Mouse (Mus musculus) forebrain, embryonic 12.5 days (tissue): ENCODE results near the gene Top2a. TPM values are rescaled to one million over a fixed set of nuclear protein-coding genes. Genes with fewer than 3 reads are reported as not detected.
A peak's percentile ranks its signal among the peaks of the same experiment; 100 is the strongest.

Experiments
- ATAC-seq: fragments of 200-750 bp; cut with Nextera tagmentation; 2 replicates; pipeline ENCODE4 v1.8.0; 2017; ENCODE audit warnings: moderate TSS enrichment; ENCODE audit not compliant: low FRiP score
- H3K27ac ChIP-seq: fragments of 300-500 bp; sonication (generic); 2 replicates; pipeline ENCODE4 v1.5.1; 2016; ENCODE audit warnings: mild to moderate bottlenecking
- H3K27me3 ChIP-seq: fragments of 300-500 bp; sonication (generic); 2 replicates; pipeline ENCODE4 v1.6.1; 2016; ENCODE audit warnings: mild to moderate bottlenecking
- H3K36me3 ChIP-seq: fragments of 300-500 bp; sonication (generic); replicated peaks from 2 replicates; pipeline ENCODE4 v1.6.1; 2016; ENCODE audit warnings: mild to moderate bottlenecking
- H3K4me1 ChIP-seq: fragments of 300-500 bp; sonication (generic); 2 replicates; pipeline ENCODE4 v1.6.1; 2016
- H3K4me2 ChIP-seq: fragments of 300-500 bp; sonication (generic); 2 replicates; pipeline ENCODE4 v1.6.1; 2016; ENCODE audit warnings: mild to moderate bottlenecking, moderate library complexity
- H3K4me3 ChIP-seq: fragments of 300-500 bp; sonication (generic); replicated peaks from 2 replicates; pipeline ENCODE4 v1.5.1; 2016; ENCODE audit warnings: mild to moderate bottlenecking
- H3K9ac ChIP-seq: fragments of 300-500 bp; sonication (generic); 2 replicates; pipeline ENCODE4 v1.6.1; 2016; ENCODE audit warnings: mild to moderate bottlenecking
- H3K9me3 ChIP-seq: fragments of 300-500 bp; sonication (generic); 2 replicates; pipeline ENCODE4 v1.6.1; 2016
- WGBS: fragments of 180-500 bp; shearing (Covaris S2); methylation state at CpG from one replicate; pipeline ENCODE4 v1.1.7; 2016; 5-methylcytosine and 5-hydroxymethylcytosine counted together
- polyA plus RNA-seq: library from polyadenylated mRNA; unstranded; fragments of >200 nt; fragmentation: Nextera tagmentation; extraction: Ambion mirVana; gene quantifications from 2 replicates; pipeline ENCODE4 v1.2.1, GENCODE M21; 2016

Gene Top2a
- polyA plus RNA-seq, 1 experiment from 2014 or later, result 355 TPM

- Histone ChIP-seq H3K4me3 (no peak overlapping the region), H3K9ac (peak overlapping the region; percentile 30; the same call in 1 of the 2 replicates), H3K36me3 (0 out of 2 replicates have a peak, but pooled peaks cover 5% of the 10 kb centered on the region), H3K9me3 (no peaks in the 10 kb centered on the region), H3K4me1 (peaks cover 100% of the 10 kb centered on the region), H3K27ac (0 out of 2 replicates have a peak overlapping the region, but pooled peaks have one; percentile 46), H3K27me3 (peaks cover 22% of the 10 kb centered on the region), H3K4me2 (peak overlapping the region; percentile 100)
- 44% methylated on average over 9 of the region's 9 CpGs for WGBS
- 0 out of 2 replicates have a peak, but pooled peaks have one; percentile 17 for ATAC-seq
These were observed 57.4 kb downstream of the Top2a start for GRCm38 (mm10) chr11:98966499-98967141.

DNA sequence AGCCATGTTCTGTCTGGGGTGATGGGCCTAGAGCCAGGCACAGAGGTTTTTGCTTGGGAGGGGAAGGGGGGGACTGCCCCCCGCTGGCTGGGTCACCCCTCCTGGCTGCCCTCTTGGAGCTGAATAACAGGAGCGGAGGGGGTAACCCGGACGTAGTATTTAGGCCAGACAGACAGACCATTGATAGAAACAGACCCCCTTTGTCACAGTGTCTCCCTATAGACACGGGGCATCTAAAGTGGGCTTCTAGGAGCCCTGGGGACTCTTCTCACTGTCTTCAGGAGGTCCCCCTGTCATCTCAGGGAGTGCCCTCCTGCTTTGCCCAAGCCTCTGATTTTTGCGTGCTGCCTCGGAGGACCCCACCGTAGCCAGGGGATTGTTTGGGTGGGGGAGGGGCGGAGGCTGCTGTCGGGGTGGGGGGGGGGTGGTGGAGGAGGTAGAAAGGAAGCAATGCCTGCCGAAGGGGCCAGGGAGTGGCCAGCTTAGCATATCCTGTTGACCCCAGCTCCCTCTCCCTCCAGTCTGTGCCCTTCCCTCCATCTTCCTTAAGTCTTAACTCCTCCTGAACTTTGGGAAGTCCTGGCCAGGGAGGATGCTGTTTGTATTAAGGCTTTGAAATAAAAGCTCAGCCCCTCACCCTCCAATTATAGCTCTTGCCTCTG lies 58.4 kb downstream of the Top2a start:
- H3K27ac ChIP-seq, result peak overlapping the region; percentile 73; the same call in 1 of the 2 replicates
- H3K4me1 ChIP-seq, result peaks cover 100% of the 10 kb centered on the region
- H3K9me3 ChIP-seq, result no peaks in the 10 kb centered on the region
- peak overlapping the region; percentile 14; the same call in 1 of the 2 replicates for H3K4me3 ChIP-seq
- 8% methylated on average over 9 of the region's 11 CpGs for WGBS
- no peak for ATAC-seq
- peak overlapping the region; percentile 36 for H3K9ac ChIP-seq
- 0 out of 2 replicates have a peak, but pooled peaks cover 1% of the 10 kb centered on the region for H3K36me3 ChIP-seq
- H3K4me2 ChIP-seq, result peak overlapping the region; percentile 100
- H3K27me3 ChIP-seq, result peaks cover 32% of the 10 kb centered on the region

- Histone ChIP-seq H3K36me3 (no peaks in the 10 kb centered on the region), H3K4me1 (peaks cover 100% of the 10 kb centered on the region), H3K4me3 (peak overlapping the region; percentile 14; the same call in 1 of the 2 replicates), H3K9ac (peak overlapping the region; percentile 36), H3K4me2 (peak overlapping the region; percentile 100), H3K27ac (peak overlapping the region; percentile 73), H3K27me3 (peaks cover 32% of the 10 kb centered on the region), H3K9me3 (no peaks in the 10 kb centered on the region)
- 23% methylated on average over 15 of the region's 15 CpGs for WGBS
- no peak for ATAC-seq
These were observed 59.2 kb downstream of the Top2a start for GRCm38 (mm10) chr11:98964616-98965415.

- peaks cover 100% of the 10 kb centered on the region for H3K4me1 ChIP-seq
- no peaks in the 10 kb centered on the region for H3K36me3 ChIP-seq
- no peaks in the 10 kb centered on the region for H3K9me3 ChIP-seq
- H3K4me3 ChIP-seq, result peak overlapping the region; percentile 63; the same call in 1 of the 2 replicates
- peak overlapping the region; percentile 73 for H3K27ac ChIP-seq
- no peak for ATAC-seq
- WGBS, result 26% methylated on average over 6 of the region's 6 CpGs
- H3K27me3 ChIP-seq, result peaks cover 32% of the 10 kb centered on the region
- H3K4me2 ChIP-seq, result peak overlapping the region; percentile 100
- peak overlapping the region; percentile 60 for H3K9ac ChIP-seq
These were observed 59.8 kb downstream of the Top2a start for GRCm38 (mm10) chr11:98964201-98964615.

GRCm38 (mm10) chr11:98963191-98964021 lies 60.6 kb downstream of the Top2a start:
- no peaks in the 10 kb centered on the region for H3K9me3 ChIP-seq
- peak overlapping the region; percentile 100 for H3K4me2 ChIP-seq
- H3K27ac ChIP-seq, result peak overlapping the region; percentile 73
- peaks cover 32% of the 10 kb centered on the region for H3K27me3 ChIP-seq
- H3K4me1 ChIP-seq, result peaks cover 96% of the 10 kb centered on the region
- peak overlapping the region; percentile 60 for H3K9ac ChIP-seq
- no peaks in the 10 kb centered on the region for H3K36me3 ChIP-seq
- ATAC-seq, result peak; percentile 16; the same call in 1 of the 2 replicates
- under 1% methylated on average over 30 of the region's 32 CpGs for WGBS
- H3K4me3 ChIP-seq, result peak overlapping the region; percentile 63

- peak overlapping the region; percentile 100 for H3K4me2 ChIP-seq
- H3K4me1 ChIP-seq, result peaks cover 87% of the 10 kb centered on the region
- peak overlapping the region; percentile 60; the same call in 1 of the 2 replicates for H3K9ac ChIP-seq
- no peak for ATAC-seq
- no peaks in the 10 kb centered on the region for H3K36me3 ChIP-seq
- peak overlapping the region; percentile 63 for H3K4me3 ChIP-seq
- H3K27me3 ChIP-seq, result peaks cover 32% of the 10 kb centered on the region
- H3K27ac ChIP-seq, result peak overlapping the region; percentile 46; the same call in 1 of the 2 replicates
- WGBS, result 6% methylated on average over 12 of the region's 12 CpGs
- no peaks in the 10 kb centered on the region for H3K9me3 ChIP-seq
These were observed 61.4 kb downstream of the Top2a start for GRCm38 (mm10) chr11:98962421-98963095.

GRCm38 (mm10) chr11:98961766-98962165 lies 62.2 kb downstream of the Top2a start:
- Histone ChIP-seq H3K27me3 (peaks cover 32% of the 10 kb centered on the region), H3K36me3 (no peaks in the 10 kb centered on the region), H3K9ac (no peak overlapping the region), H3K27ac (no peak overlapping the region), H3K4me3 (peak overlapping the region; percentile 63), H3K4me2 (peak overlapping the region; percentile 100), H3K9me3 (no peaks in the 10 kb centered on the region), H3K4me1 (peaks cover 79% of the 10 kb centered on the region)
- WGBS, result 10% methylated on average over 8 of the region's 8 CpGs
- ATAC-seq, result no peak

GRCm38 (mm10) chr11:98961051-98961592 lies 62.9 kb downstream of the Top2a start:
- H3K36me3 ChIP-seq, result no peaks in the 10 kb centered on the region
- peaks cover 32% of the 10 kb centered on the region for H3K27me3 ChIP-seq
- H3K4me2 ChIP-seq, result peak overlapping the region; percentile 100
- H3K9ac ChIP-seq, result peak overlapping the region; percentile 71
- 5% methylated on average over 18 of the region's 18 CpGs for WGBS
- peaks cover 73% of the 10 kb centered on the region for H3K4me1 ChIP-seq
- H3K4me3 ChIP-seq, result peak overlapping the region; percentile 63
- ATAC-seq, result no peak
- no peaks in the 10 kb centered on the region for H3K9me3 ChIP-seq
- H3K27ac ChIP-seq, result no peak overlapping the region

DNA sequence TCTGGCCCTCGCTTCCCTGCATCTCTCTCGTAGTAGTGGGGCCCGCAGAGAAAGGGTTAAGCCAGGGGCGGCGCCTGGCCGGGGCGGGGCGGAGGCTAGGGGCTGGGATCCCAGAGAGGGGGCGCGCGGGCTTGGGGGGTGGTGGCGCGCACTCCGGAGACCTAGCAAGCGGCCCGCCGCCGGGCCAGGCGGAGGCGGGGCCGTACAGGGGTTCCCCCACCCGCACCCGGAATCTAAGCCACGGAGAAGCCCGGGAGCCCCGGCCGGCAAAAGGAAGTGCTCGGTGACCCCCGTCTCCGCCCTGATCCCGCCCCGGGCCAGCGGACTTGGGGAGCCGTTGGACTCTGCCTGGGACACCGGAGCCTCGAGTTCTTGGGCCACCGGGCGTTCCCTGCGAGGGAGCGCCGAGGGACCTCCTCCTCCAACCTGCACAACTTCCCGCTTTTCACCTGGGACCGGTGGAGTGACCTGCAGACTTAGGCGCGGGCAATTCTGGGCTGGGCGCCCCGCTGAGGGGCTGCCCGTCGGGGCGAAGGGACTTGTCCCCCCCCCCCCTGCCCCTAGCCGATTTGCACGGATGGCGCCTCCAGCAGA lies 63.6 kb downstream of the Top2a start:
- no peaks in the 10 kb centered on the region for H3K9me3 ChIP-seq
- H3K27ac ChIP-seq, result peak overlapping the region; percentile 71; the same call in 1 of the 2 replicates
- peak overlapping the region; percentile 100 for H3K4me2 ChIP-seq
- H3K4me3 ChIP-seq, result peak overlapping the region; percentile 63
- WGBS, result 1% methylated on average over 53 of the region's 53 CpGs
- peak overlapping the region; percentile 71 for H3K9ac ChIP-seq
- H3K27me3 ChIP-seq, result peaks cover 32% of the 10 kb centered on the region
- no peaks in the 10 kb centered on the region for H3K36me3 ChIP-seq
- peaks cover 73% of the 10 kb centered on the region for H3K4me1 ChIP-seq
- peak; percentile 36; the same call in 1 of the 2 replicates for ATAC-seq

DNA sequence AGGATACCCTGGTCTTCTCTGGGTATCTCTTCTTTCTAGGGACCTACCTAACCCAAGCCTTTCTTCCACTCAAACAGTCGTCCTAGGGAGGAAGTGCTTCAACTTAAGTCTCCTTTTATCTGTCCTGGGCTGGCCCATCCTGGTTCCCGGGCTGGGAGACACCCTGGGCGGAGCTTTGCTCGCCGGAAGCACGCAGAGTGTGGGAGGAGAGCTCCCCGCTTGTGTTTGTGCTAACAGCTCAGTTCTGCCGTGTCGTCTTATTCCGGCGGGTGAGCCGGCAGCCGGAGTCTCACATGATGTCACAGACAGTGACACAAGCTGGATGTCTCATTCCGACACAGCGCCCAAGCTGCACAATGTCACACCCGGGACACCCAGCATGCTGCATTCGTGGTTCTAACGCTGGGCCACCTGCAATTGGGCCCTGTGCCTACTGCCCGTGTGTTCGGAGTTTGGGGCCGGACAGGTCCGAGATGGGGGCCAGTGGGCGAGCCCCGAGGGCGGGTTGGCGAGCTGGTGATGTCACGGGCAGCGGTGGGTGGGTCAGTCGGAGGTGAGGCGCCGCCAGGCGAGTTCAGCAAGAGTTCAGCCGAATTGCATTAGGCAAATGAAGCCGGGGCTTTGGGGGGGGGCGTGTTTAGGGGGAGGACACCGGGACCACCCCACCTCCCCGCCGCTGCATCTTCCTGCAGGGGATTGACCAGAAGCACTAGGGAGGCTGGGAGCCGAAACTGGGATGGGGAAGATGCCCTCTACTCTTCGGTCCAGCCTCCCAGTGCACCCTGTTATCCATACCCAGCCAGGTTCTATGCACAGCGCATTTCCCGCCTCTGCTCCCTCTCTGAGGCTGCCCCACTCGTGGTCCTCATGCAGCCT lies 64.3 kb downstream of the Top2a start:
- peak; percentile 34 for ATAC-seq
- H3K27ac ChIP-seq, result peak overlapping the region; percentile 71
- WGBS, result under 1% methylated on average over 43 of the region's 43 CpGs

More for the DNA sequence above, 64.3 kb downstream of the Top2a start:
- H3K36me3 ChIP-seq, result no peaks in the 10 kb centered on the region
- H3K4me1 ChIP-seq, result peaks cover 73% of the 10 kb centered on the region
- peak overlapping the region; percentile 71 for H3K9ac ChIP-seq
- peak overlapping the region; percentile 100 for H3K4me2 ChIP-seq
- peaks cover 32% of the 10 kb centered on the region for H3K27me3 ChIP-seq
- no peaks in the 10 kb centered on the region for H3K9me3 ChIP-seq
- peak overlapping the region; percentile 63 for H3K4me3 ChIP-seq
